Mouse (Mus musculus): ENCODE measurements around the gene Pcf11. TPM values are rescaled to one million over a fixed set of nuclear protein-coding genes. Genes with fewer than 3 reads are reported as not detected.

Pcf11 gene
- total and polyA plus RNA-seq, 3 experiments = 25.6 to 60.3 (median 34.0) TPM

GRCm38 (mm10) chr7:92666274-92666820, 3.4 kb downstream of the Pcf11 start:
- H3K4me1 ChIP-seq (ENCODE audit: control insufficient read depth in 1 of 2, insufficient read depth in 2 of 2, low read length in 2 of 2) = peaks cover 10 to 17% of the 10 kb centered on the region in 2 experiments
- no peak overlapping the region for H3K27ac ChIP-seq (ENCODE audit: control insufficient read depth, low read depth, low read length)

GRCm38 (mm10) chr7:92658050-92658449, 11.7 kb downstream of the Pcf11 start:
- no peak overlapping the region for H3K9ac ChIP-seq (ENCODE audit: control insufficient read depth, low read depth, low read length, poor library complexity, severe bottlenecking)
- peaks cover 24% of the 10 kb centered on the region for H3K79me2 ChIP-seq (ENCODE audit: control insufficient read depth, insufficient read depth, low read length, poor library complexity)
- no peak overlapping the region for H3K27ac ChIP-seq (ENCODE audit: control insufficient read depth, low read depth, low read length)
- peaks cover 19 to 49% of the 10 kb centered on the region in 2 experiments for H3K36me3 ChIP-seq (ENCODE audit: control insufficient read depth in 1 of 2, insufficient read depth in 2 of 2, low read length in 2 of 2)
- no peak for DNase-seq (ENCODE audit: low read depth, low spot score)
- no peak overlapping the region for H3K4me3 ChIP-seq (ENCODE audit: control insufficient read depth in 1 of 2, insufficient read depth in 1 of 2, low read depth in 2 of 2, low read length in 2 of 2)
- H3K4me1 ChIP-seq (ENCODE audit: control insufficient read depth in 1 of 2, insufficient read depth in 2 of 2, low read length in 2 of 2) = no peaks in the 10 kb centered on the region
- no peak for TF ChIP-seq MYB (IDR thresholded peaks at IDR 0.05; ENCODE audit: low read depth, low read length)
- TF ChIP-seq MAFK (IDR thresholded peaks at IDR 0.05; ENCODE audit: borderline replicate concordance, low read depth, low read length) = no peak
- no peak for TF ChIP-seq POLR2AphosphoS2 (IDR thresholded peaks at IDR 0.05; ENCODE audit: low read length)
- no peak for TF ChIP-seq JUND (IDR thresholded peaks at IDR 0.05; ENCODE audit: low read depth, low read length)
- no peak for TF ChIP-seq BHLHE40 (IDR thresholded peaks at IDR 0.05; ENCODE audit: borderline replicate concordance, low read depth, low read length)
- TF ChIP-seq MXI1 (IDR thresholded peaks at IDR 0.05; ENCODE audit: low read depth, low read length) = no peak
- no peak for TF ChIP-seq KAT2A (conservative IDR thresholded peaks at IDR 0.05; ENCODE audit: low read depth, low read length)
- no peak for TF ChIP-seq USF1 (IDR thresholded peaks at IDR 0.05; ENCODE audit: low read depth, low read length)
- no peak for TF ChIP-seq EP300 (IDR thresholded peaks at IDR 0.05; ENCODE audit: low read depth in 1 of 2, low read length in 2 of 2)
- no peak for TF ChIP-seq GABPA (IDR thresholded peaks at IDR 0.05; ENCODE audit: low read depth, low read length)
- no peaks in the 10 kb centered on the region for H3K9me3 ChIP-seq (replicated peaks; ENCODE audit: insufficient read depth, low read length)
- no peaks in the 10 kb centered on the region for H3K27me3 ChIP-seq (ENCODE audit: control insufficient read depth in 1 of 2, insufficient read depth in 2 of 2, low read length in 2 of 2)

More at GRCm38 (mm10) chr7:92666274-92666820, 3.4 kb downstream of the Pcf11 start:
- TF ChIP-seq ZNF384 (IDR thresholded peaks at IDR 0.05; ENCODE audit: low read depth, low read length) = 0 out of 2 replicates have a peak, but pooled peaks have one; percentile 3
- TF ChIP-seq MXI1 (IDR thresholded peaks at IDR 0.05; ENCODE audit: low read depth, low read length) = 0 out of 2 replicates have a peak, but pooled peaks have one; percentile 36
- TF ChIP-seq GATA1 (IDR thresholded peaks at IDR 0.05; ENCODE audit: low read depth, low read length) = no peak
- peak; percentile 13 for TF ChIP-seq POLR2AphosphoS2 (IDR thresholded peaks at IDR 0.05; ENCODE audit: low read length)
- Histone ChIP-seq H3K36me3 (ENCODE audit: control insufficient read depth in 1 of 2, insufficient read depth in 2 of 2, low read length in 2 of 2) (peaks cover 23 to 26% of the 10 kb centered on the region in 2 experiments), H3K79me2 (ENCODE audit: control insufficient read depth, insufficient read depth, low read length, poor library complexity) (peaks cover 38% of the 10 kb centered on the region), H3K4me3 (ENCODE audit: control insufficient read depth in 1 of 2, insufficient read depth in 1 of 2, low read depth in 2 of 2, low read length in 2 of 2) (peak overlapping the region in 1 of 2 experiments; percentile 100; a peak in 1 of 4 replicates), H3K9me3 (replicated peaks; ENCODE audit: insufficient read depth, low read length) (no peaks in the 10 kb centered on the region), H3K27me3 (ENCODE audit: control insufficient read depth in 1 of 2, insufficient read depth in 2 of 2, low read length in 2 of 2) (no peaks in the 10 kb centered on the region), H3K9ac (ENCODE audit: control insufficient read depth, low read depth, low read length, poor library complexity, severe bottlenecking) (0 out of 2 replicates have a peak overlapping the region, but pooled peaks have one; percentile 1)
- DNase-seq (ENCODE audit: low read depth, low spot score) = peak; percentile 58

- Histone ChIP-seq H3K4me1 (ENCODE audit: control insufficient read depth in 1 of 2, insufficient read depth in 2 of 2, low read length in 2 of 2) (no peaks in the 10 kb centered on the region; a peak in 1 of 4 replicates), H3K9ac (ENCODE audit: control insufficient read depth, low read depth, low read length, poor library complexity, severe bottlenecking) (no peak overlapping the region), H3K36me3 (ENCODE audit: control insufficient read depth in 1 of 2, insufficient read depth in 2 of 2, low read length in 2 of 2) (peaks cover 17 to 45% of the 10 kb centered on the region in 2 experiments), H3K9me3 (replicated peaks; ENCODE audit: insufficient read depth, low read length) (no peaks in the 10 kb centered on the region), H3K27ac (ENCODE audit: control insufficient read depth, low read depth, low read length) (no peak overlapping the region), H3K27me3 (ENCODE audit: control insufficient read depth in 1 of 2, insufficient read depth in 2 of 2, low read length in 2 of 2) (no peaks in the 10 kb centered on the region), H3K4me3 (ENCODE audit: control insufficient read depth in 1 of 2, insufficient read depth in 1 of 2, low read depth in 2 of 2, low read length in 2 of 2) (no peak overlapping the region), H3K79me2 (ENCODE audit: control insufficient read depth, insufficient read depth, low read length, poor library complexity) (peaks cover 21% of the 10 kb centered on the region)
- TF ChIP-seq CHD2 (IDR thresholded peaks at IDR 0.05; ENCODE audit: low read length) (no peak), JUND (IDR thresholded peaks at IDR 0.05; ENCODE audit: low read depth, low read length) (no peak), ETS1 (IDR thresholded peaks at IDR 0.05; ENCODE audit: low read depth, low read length) (no peak), HCFC1 (IDR thresholded peaks at IDR 0.05; ENCODE audit: low read depth, low read length) (no peak), ZMIZ1 (IDR thresholded peaks at IDR 0.05; ENCODE audit: low read depth, low read length) (no peak), RAD21 (IDR thresholded peaks at IDR 0.05; ENCODE audit: low read depth, low read length) (no peak), USF1 (IDR thresholded peaks at IDR 0.05; ENCODE audit: low read depth, low read length) (no peak)
- no peak for DNase-seq (ENCODE audit: low read depth, low spot score)
Observed at GRCm38 (mm10) chr7:92656386-92656785, 13.3 kb downstream of the Pcf11 start.

All from MEL (cell line).